9 mouse cellular contexts compared by ENCODE assay signal in genomic region chr8:78119682-78120081, GRCm38 (mm10).
DNase-seq lines count a peak whose midpoint lies in the region; ATAC-seq lines count a peak whose summit lies in the region.
"Had no signal": no experiment of that assay in that cellular context is flagged by ENCODE, and none has a peak within 500 bp of the region (broad histone marks: within the 10 kb centered on the region; RNA-seq: fewer than 3 reads in every experiment).

No protein-coding gene starts in this region.

- no peaks in the 10 kb centered on the region for H3K36me3 ChIP-seq in hindbrain, embryonic 13.5 days
- H3K36me3 ChIP-seq in hindbrain, embryonic 11.5 days (ENCODE audit: control insufficient read depth, insufficient read depth, low read length) = no peaks in the 10 kb centered on the region

- H3K9ac ChIP-seq in hindbrain, embryonic 13.5 days = no peak overlapping the region
- H3K9ac ChIP-seq in hindbrain, embryonic 11.5 days (ENCODE audit: low read depth, low read length) = no peak overlapping the region
- H3K9ac ChIP-seq: liver, postnatal 0 days had no signal

- no peak for DNase-seq in hindbrain, embryonic 11.5 days (ENCODE audit: low spot score)
- peak; percentile 5 for DNase-seq in right cerebral cortex, adult 18-20 months
- no peak for DNase-seq in right cerebral cortex, postnatal 25 days
- peak; percentile 56 for DNase-seq in left cerebral cortex, postnatal 4 days
- DNase-seq in thymus, postnatal 36 days = no peak
- no peak for DNase-seq in spleen, adult 12 weeks (ENCODE audit: low spot score)
- DNase-seq: kidney, adult 18-20 months; liver, postnatal 0 days had no signal

- peaks cover 8% of the 10 kb centered on the region; the same call in 1 of the 2 replicates for H3K4me1 ChIP-seq in hindbrain, embryonic 13.5 days (replicated peaks)
- no peaks in the 10 kb centered on the region for H3K4me1 ChIP-seq in hindbrain, embryonic 11.5 days (replicated peaks; ENCODE audit: control insufficient read depth, insufficient read depth, low read length)

- no peak overlapping the region for H3K4me3 ChIP-seq in hindbrain, embryonic 13.5 days
- H3K4me3 ChIP-seq in hindbrain, embryonic 11.5 days (ENCODE audit: low read depth, low read length) = no peak overlapping the region

- no peaks in the 10 kb centered on the region for H3K27me3 ChIP-seq in hindbrain, embryonic 13.5 days
- no peaks in the 10 kb centered on the region for H3K27me3 ChIP-seq in hindbrain, embryonic 11.5 days (ENCODE audit: control insufficient read depth, insufficient read depth, low read length)

- intact Hi-C loops in left cerebral cortex, postnatal 4 days (cut with DNase I) = no loop called here

- no peak overlapping the region for H3K4me2 ChIP-seq in hindbrain, embryonic 13.5 days
- H3K4me2 ChIP-seq in hindbrain, embryonic 11.5 days (replicated peaks; ENCODE audit: low read depth, low read length) = no peak overlapping the region

- 60% methylated on average over 11 of the region's 11 CpGs for WGBS in hindbrain, embryonic 13.5 days
- WGBS in hindbrain, embryonic 11.5 days = 78% methylated on average over 11 of the region's 11 CpGs

- no peaks in the 10 kb centered on the region for H3K9me3 ChIP-seq in hindbrain, embryonic 13.5 days
- no peaks in the 10 kb centered on the region for H3K9me3 ChIP-seq in hindbrain, embryonic 11.5 days (ENCODE audit: control insufficient read depth, low read length)

- ATAC-seq in hindbrain, embryonic 13.5 days (ENCODE audit: low FRiP score) = peak; percentile 69; the same call in 1 of the 2 replicates
- no peak for ATAC-seq in hindbrain, embryonic 11.5 days (ENCODE audit: low FRiP score)
- ATAC-seq: liver, postnatal 0 days had no signal

- no peak overlapping the region for H3K27ac ChIP-seq in hindbrain, embryonic 13.5 days
- no peak overlapping the region for H3K27ac ChIP-seq in hindbrain, embryonic 11.5 days (ENCODE audit: low read depth, low read length)

Comparison
In these comparisons a context has a peak if more than half of its experiments do, and no peak if none do; other contexts are left out.
1. DNase-seq: peak in right cerebral cortex, adult 18-20 months (single experiment) and left cerebral cortex, postnatal 4 days (single experiment); none in hindbrain, embryonic 11.5 days (single experiment), right cerebral cortex, postnatal 25 days (single experiment), thymus, postnatal 36 days (0 of 2) and spleen, adult 12 weeks (single experiment).